Mouse (Mus musculus): ENCODE results near the gene 2310033P09Rik. TPM values are rescaled to one million over a fixed set of nuclear protein-coding genes. Genes with fewer than 3 reads are reported as not detected.

The 2310033P09Rik gene
- polyA plus RNA-seq, 1 experiment = 6.9 TPM

GRCm38 (mm10) chr11:59239796-59240195 lies 31.7 kb downstream of the 2310033P09Rik start:
- no peak overlapping the region for H3K4me3 ChIP-seq (replicated peaks)
- TF ChIP-seq GATA1 (IDR thresholded peaks at IDR 0.05; ENCODE audit: low read length) (no peak), TAL1 (IDR thresholded peaks at IDR 0.05; ENCODE audit: low read length) (no peak)
- H3K36me3 ChIP-seq (ENCODE audit: control insufficient read depth) = no peaks in the 10 kb centered on the region
- peaks cover 78% of the 10 kb centered on the region for H3K27me3 ChIP-seq (ENCODE audit: control insufficient read depth)
- no peaks in the 10 kb centered on the region for H3K9me3 ChIP-seq (ENCODE audit: control insufficient read depth, low read length)
- peaks cover 2% of the 10 kb centered on the region for H3K4me1 ChIP-seq (ENCODE audit: control insufficient read depth)

- Histone ChIP-seq H3K36me3 (ENCODE audit: control insufficient read depth) (no peaks in the 10 kb centered on the region), H3K4me1 (ENCODE audit: control insufficient read depth) (peaks cover 2% of the 10 kb centered on the region), H3K27me3 (ENCODE audit: control insufficient read depth) (peaks cover 89% of the 10 kb centered on the region), H3K9me3 (ENCODE audit: control insufficient read depth, low read length) (no peaks in the 10 kb centered on the region), H3K4me3 (replicated peaks) (no peak overlapping the region)
- no peak for TF ChIP-seq GATA1 (IDR thresholded peaks at IDR 0.05; ENCODE audit: low read length)
- no peak for TF ChIP-seq TAL1 (IDR thresholded peaks at IDR 0.05; ENCODE audit: low read length)
Measured at GRCm38 (mm10) chr11:59241841-59242240, 33.7 kb downstream of the 2310033P09Rik start.

- no peak for TF ChIP-seq TAL1 (IDR thresholded peaks at IDR 0.05; ENCODE audit: low read length)
- no peak for TF ChIP-seq GATA1 (IDR thresholded peaks at IDR 0.05; ENCODE audit: low read length)
- Histone ChIP-seq H3K27me3 (ENCODE audit: control insufficient read depth) (peaks cover 98% of the 10 kb centered on the region), H3K36me3 (ENCODE audit: control insufficient read depth) (no peaks in the 10 kb centered on the region), H3K4me3 (replicated peaks) (no peak overlapping the region), H3K9me3 (ENCODE audit: control insufficient read depth, low read length) (no peaks in the 10 kb centered on the region), H3K4me1 (ENCODE audit: control insufficient read depth) (peaks cover 2% of the 10 kb centered on the region)
Measured at GRCm38 (mm10) chr11:59243856-59244255, 35.7 kb downstream of the 2310033P09Rik start.

GRCm38 (mm10) chr11:59248101-59248500 lies 40.0 kb downstream of the 2310033P09Rik start:
- H3K27me3 ChIP-seq (ENCODE audit: control insufficient read depth) = peaks cover 98% of the 10 kb centered on the region
- peaks cover 7% of the 10 kb centered on the region for H3K4me1 ChIP-seq (ENCODE audit: control insufficient read depth)
- H3K36me3 ChIP-seq (ENCODE audit: control insufficient read depth) = no peaks in the 10 kb centered on the region
- H3K9me3 ChIP-seq (ENCODE audit: control insufficient read depth, low read length) = peaks cover 3% of the 10 kb centered on the region; the same call in 1 of the 2 replicates
- no peak overlapping the region for H3K4me3 ChIP-seq (replicated peaks)
- TF ChIP-seq GATA1 (IDR thresholded peaks at IDR 0.05; ENCODE audit: low read length) (no peak), TAL1 (IDR thresholded peaks at IDR 0.05; ENCODE audit: low read length) (no peak)

GRCm38 (mm10) chr11:59259647-59260046 lies 51.5 kb downstream of the 2310033P09Rik start:
- H3K4me3 ChIP-seq (replicated peaks) = no peak overlapping the region
- H3K9me3 ChIP-seq (ENCODE audit: control insufficient read depth, low read length) = peaks cover 7% of the 10 kb centered on the region; the same call in 1 of the 2 replicates
- no peaks in the 10 kb centered on the region for H3K36me3 ChIP-seq (ENCODE audit: control insufficient read depth)
- H3K4me1 ChIP-seq (ENCODE audit: control insufficient read depth) = peaks cover 62% of the 10 kb centered on the region
- H3K27me3 ChIP-seq (ENCODE audit: control insufficient read depth) = peaks cover 72% of the 10 kb centered on the region
- TF ChIP-seq GATA1 (IDR thresholded peaks at IDR 0.05; ENCODE audit: low read length) (peak; percentile 37; the same call in 1 of the 2 replicates), TAL1 (IDR thresholded peaks at IDR 0.05; ENCODE audit: low read length) (peak; percentile 29; the same call in 2 of the 3 replicates)

Other genes starting within 250 kb of the 2310033P09Rik start
- 1.0 and 1.2 TPM in 2 replicates for gene Trim11, start 230.2 kb upstream of the 2310033P09Rik start, polyA plus RNA-seq (2012)
- 0.01 and 0.03 TPM in 2 replicates for gene Obscn, start 71.9 kb upstream of the 2310033P09Rik start, polyA plus RNA-seq (2012)
- 2.9 and 3.3 TPM in 2 replicates for gene Iba57, start 44.6 kb upstream of the 2310033P09Rik start, polyA plus RNA-seq (2012)
- gene Gjc2, start 25.1 kb upstream of the 2310033P09Rik start, polyA plus RNA-seq (2012) = 0.03 TPM in 1 of 2 replicates, not detected in the other
- 1.9 and 3.8 TPM in 2 replicates for gene Guk1, start 16.1 kb upstream of the 2310033P09Rik start, polyA plus RNA-seq (2012)
- gene Mrpl55, start 5.8 kb upstream of the 2310033P09Rik start, polyA plus RNA-seq (2012) = 4.0 and 5.3 TPM in 2 replicates
- gene Arf1, start 19.9 kb downstream of the 2310033P09Rik start, polyA plus RNA-seq (2012) = 10.0 and 10.5 TPM in 2 replicates
- 0.02 TPM in 1 of 2 replicates, not detected in the other for gene Wnt3a, start 82.4 kb downstream of the 2310033P09Rik start, polyA plus RNA-seq (2012)
- gene Wnt9a, start 98.6 kb downstream of the 2310033P09Rik start, polyA plus RNA-seq (2012) = not detected in 2 replicates
- gene Prss38, start 167.3 kb downstream of the 2310033P09Rik start, polyA plus RNA-seq (2012) = 0.06 TPM in 1 of 2 replicates, not detected in the other
- 0.17 and 0.33 TPM in 2 replicates for gene Jmjd4, start 241.7 kb downstream of the 2310033P09Rik start, polyA plus RNA-seq (2012)
- 0.51 and 0.58 TPM in 2 replicates for gene Snap47, start 242.9 kb downstream of the 2310033P09Rik start, polyA plus RNA-seq (2012)

Measured in erythroblast, embryonic 14.5 days (primary cell).